In genomic region chr10:40425243-40426095, GRCm38 (mm10) we compare ENCODE assay signal across 9 mouse cellular contexts.
DNase-seq lines count a peak whose midpoint lies in the region; ATAC-seq and TF ChIP-seq lines count a peak whose summit lies in the region.
"Had no signal": no experiment of that assay in that cellular context is flagged by ENCODE, and none has a peak within 500 bp of the region (broad histone marks: within the 10 kb centered on the region; RNA-seq: fewer than 3 reads in every experiment).

No protein-coding gene starts in this region.

- H3K9me3 ChIP-seq in embryonic facial prominence, embryonic 14.5 days (ENCODE audit: control insufficient read depth, low read length): no peaks in the 10 kb centered on the region
- no peaks in the 10 kb centered on the region for H3K9me3 ChIP-seq in intestine, embryonic 15.5 days
- H3K9me3 ChIP-seq in neural tube, embryonic 14.5 days (ENCODE audit: control insufficient read depth, low read length): no peaks in the 10 kb centered on the region

- DNase-seq in left cerebral cortex, adult 2 months (ENCODE audit: extremely low spot score in 1 of 2, low spot score in 2 of 2): no peak
- no peak for DNase-seq in left cerebral cortex, postnatal 10 days (ENCODE audit: extremely low spot score in 1 of 2, low spot score in 2 of 2)
- peak; percentile 26 for DNase-seq in embryonic facial prominence, embryonic 14.5 days (ENCODE audit: low spot score)
- DNase-seq in layer of hippocampus, adult 11-12 months (ENCODE audit: low spot score): no peak
- DNase-seq in lung, postnatal 4 days: no peak
- DNase-seq: lung, adult 2 months had no signal

- H3K4me1 ChIP-seq in embryonic facial prominence, embryonic 14.5 days (ENCODE audit: control insufficient read depth, insufficient read depth, low read length): peaks cover 8% of the 10 kb centered on the region
- H3K4me1 ChIP-seq in intestine, embryonic 15.5 days (replicated peaks): peaks cover 7% of the 10 kb centered on the region; the same call in 1 of the 2 replicates
- peaks cover 5% of the 10 kb centered on the region for H3K4me1 ChIP-seq in neural tube, embryonic 14.5 days (ENCODE audit: control insufficient read depth, insufficient read depth, low read length)

- TF ChIP-seq CTCF in left cerebral cortex, adult 2 months (IDR thresholded peaks at IDR 0.05): no peak

- H3K27me3 ChIP-seq in embryonic facial prominence, embryonic 14.5 days (replicated peaks; ENCODE audit: control insufficient read depth, insufficient read depth, low read length): no peaks in the 10 kb centered on the region
- no peaks in the 10 kb centered on the region for H3K27me3 ChIP-seq in intestine, embryonic 15.5 days (replicated peaks)
- no peaks in the 10 kb centered on the region for H3K27me3 ChIP-seq in neural tube, embryonic 14.5 days (ENCODE audit: control insufficient read depth, insufficient read depth, low read length)

- intact Hi-C loops in left cerebral cortex, adult 2 months (cut with DNase I): no loop called here
- intact Hi-C loops in left cerebral cortex, postnatal 10 days (cut with DNase I): no loop called here

- H3K4me3 ChIP-seq in left cerebral cortex, adult 2 months: peak overlapping the region; percentile 16; the same call in 1 of the 2 replicates
- peak overlapping the region; percentile 20 for H3K4me3 ChIP-seq in embryonic facial prominence, embryonic 14.5 days (ENCODE audit: low read depth, low read length)
- no peak overlapping the region for H3K4me3 ChIP-seq in intestine, embryonic 15.5 days (replicated peaks)
- no peak overlapping the region for H3K4me3 ChIP-seq in neural tube, embryonic 14.5 days (ENCODE audit: low read depth, low read length)
- H3K4me3 ChIP-seq: erythroblast, embryonic 14.5 days had no signal

- ATAC-seq in embryonic facial prominence, embryonic 14.5 days (ENCODE audit: low read depth): peak; percentile 41; the same call in 1 of the 2 replicates
- no peak for ATAC-seq in intestine, embryonic 15.5 days
- no peak for ATAC-seq in neural tube, embryonic 14.5 days (ENCODE audit: low read depth)

- H3K9ac ChIP-seq in embryonic facial prominence, embryonic 14.5 days (ENCODE audit: low read depth, low read length): no peak overlapping the region
- no peak overlapping the region for H3K9ac ChIP-seq in intestine, embryonic 15.5 days
- no peak overlapping the region for H3K9ac ChIP-seq in neural tube, embryonic 14.5 days (replicated peaks; ENCODE audit: low read depth, low read length)

- 30% methylated on average over 18 of the region's 18 CpGs for WGBS in embryonic facial prominence, embryonic 14.5 days
- WGBS in intestine, embryonic 15.5 days: 35% methylated on average over 18 of the region's 18 CpGs
- 45% methylated on average over 18 of the region's 18 CpGs for WGBS in neural tube, embryonic 14.5 days

- H3K4me2 ChIP-seq in embryonic facial prominence, embryonic 14.5 days (ENCODE audit: low read depth, low read length): peak overlapping the region; percentile 49
- H3K4me2 ChIP-seq in intestine, embryonic 15.5 days (replicated peaks): peak overlapping the region; percentile 44
- peak overlapping the region; percentile 2; the same call in 1 of the 2 replicates for H3K4me2 ChIP-seq in neural tube, embryonic 14.5 days (ENCODE audit: low read depth, low read length)

- H3K27ac ChIP-seq in left cerebral cortex, adult 2 months: peak overlapping the region; percentile 36; the same call in 1 of the 2 replicates
- H3K27ac ChIP-seq in embryonic facial prominence, embryonic 14.5 days (replicated peaks; ENCODE audit: low read depth, low read length): no peak overlapping the region
- no peak overlapping the region for H3K27ac ChIP-seq in intestine, embryonic 15.5 days
- no peak overlapping the region for H3K27ac ChIP-seq in neural tube, embryonic 14.5 days (ENCODE audit: low read depth, low read length)

- H3K36me3 ChIP-seq in embryonic facial prominence, embryonic 14.5 days (ENCODE audit: control insufficient read depth, insufficient read depth, low read length): no peaks in the 10 kb centered on the region
- H3K36me3 ChIP-seq in intestine, embryonic 15.5 days: no peaks in the 10 kb centered on the region
- H3K36me3 ChIP-seq in neural tube, embryonic 14.5 days (ENCODE audit: control insufficient read depth, insufficient read depth, low read length): no peaks in the 10 kb centered on the region

Comparison
In these comparisons a context has a peak if more than half of its experiments do, and no peak if none do; other contexts are left out.
1. H3K4me3 ChIP-seq: peak in left cerebral cortex, adult 2 months (single experiment) and embryonic facial prominence, embryonic 14.5 days (single experiment); none in intestine, embryonic 15.5 days (single experiment) and neural tube, embryonic 14.5 days (single experiment).
2. Peak in every context shown above with its lines, with median percentiles within 50 percentile points of each other: H3K4me2 ChIP-seq.